Mouse (Mus musculus): Measurements from ENCODE around the gene Ankrd13d.
"Not testable (repeated sequence)": the region's sequence is repeated elsewhere in the genome, so short reads cannot be mapped to it uniquely, and the experiment has no call there.

The Ankrd13d gene

GRCm38 (mm10) chr19:4264171-4264780, 18.7 kb downstream of the Ankrd13d start:
- in situ Hi-C loops (cut with MboI, MseI) = no loop called here

DNA sequence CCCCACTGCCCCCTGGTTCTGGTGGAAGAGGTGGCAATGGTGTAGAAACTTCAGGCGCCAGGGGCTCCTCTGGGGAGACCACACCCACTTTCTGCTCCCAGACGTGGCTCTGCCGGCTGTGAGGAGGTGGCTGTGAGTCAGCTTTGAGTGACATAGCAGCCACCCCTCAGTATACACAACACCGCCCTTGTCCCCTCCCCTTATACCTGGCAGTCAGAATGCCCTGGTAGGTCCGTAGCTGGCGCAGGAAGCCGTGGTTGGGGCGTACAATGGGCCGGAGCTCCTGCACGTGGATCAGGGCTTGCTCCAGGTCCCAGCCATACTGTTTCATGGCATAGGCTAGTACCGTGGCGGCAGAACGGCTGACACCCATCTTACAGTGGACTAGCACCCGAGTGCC, 19.2 kb downstream of the Ankrd13d start:
- in situ Hi-C loops (cut with MboI, MseI) = no loop called here

DNA sequence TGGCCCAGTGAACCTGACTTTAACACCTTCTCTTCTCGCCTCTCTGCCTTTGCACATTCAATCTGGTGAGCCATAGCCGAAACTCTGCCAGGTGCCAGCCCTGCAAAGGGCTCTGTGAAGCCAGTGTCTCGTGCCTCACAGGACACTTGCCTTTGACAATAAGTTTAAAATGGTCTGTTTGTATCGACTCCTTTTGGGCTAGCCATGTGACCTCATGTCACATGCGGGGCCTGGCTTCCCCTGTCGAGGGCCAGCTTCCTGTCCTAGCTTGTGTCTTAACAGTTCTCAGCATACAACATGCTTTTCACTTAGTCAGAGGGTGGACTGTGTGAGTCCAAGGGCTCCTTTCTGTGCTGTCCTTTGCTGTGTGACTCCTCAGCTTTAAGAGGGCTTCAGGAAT, 20.2 kb downstream of the Ankrd13d start:
- in situ Hi-C loops (cut with MboI, MseI) = no loop called here

- in situ Hi-C loops (cut with MboI, MseI) = no loop called here
Measured at GRCm38 (mm10) chr19:4261038-4261698, 21.8 kb downstream of the Ankrd13d start.

DNA sequence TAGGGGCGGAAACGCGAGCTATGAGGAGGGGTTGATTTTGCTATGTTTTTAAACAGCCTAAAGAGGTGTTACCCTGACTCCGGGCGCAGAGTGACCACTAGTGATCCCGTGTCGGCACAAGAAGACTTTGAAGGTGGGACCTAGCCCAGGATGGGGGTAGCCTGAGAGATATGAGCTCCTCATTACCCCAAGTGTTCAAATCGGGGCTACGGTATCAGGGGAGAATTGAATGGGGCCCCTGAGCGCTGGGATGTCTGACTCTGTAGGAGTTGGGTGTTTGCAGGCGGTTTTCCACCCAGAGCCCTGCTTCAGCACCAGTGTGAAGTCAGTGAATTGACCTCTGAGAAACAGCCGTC, 25.1 kb downstream of the Ankrd13d start:
- in situ Hi-C loops (cut with MboI, MseI) = loop anchor here (5.0 kb wide), 1 partner anchor 54 kb away; no protein-coding TSS in a partner anchor

DNA sequence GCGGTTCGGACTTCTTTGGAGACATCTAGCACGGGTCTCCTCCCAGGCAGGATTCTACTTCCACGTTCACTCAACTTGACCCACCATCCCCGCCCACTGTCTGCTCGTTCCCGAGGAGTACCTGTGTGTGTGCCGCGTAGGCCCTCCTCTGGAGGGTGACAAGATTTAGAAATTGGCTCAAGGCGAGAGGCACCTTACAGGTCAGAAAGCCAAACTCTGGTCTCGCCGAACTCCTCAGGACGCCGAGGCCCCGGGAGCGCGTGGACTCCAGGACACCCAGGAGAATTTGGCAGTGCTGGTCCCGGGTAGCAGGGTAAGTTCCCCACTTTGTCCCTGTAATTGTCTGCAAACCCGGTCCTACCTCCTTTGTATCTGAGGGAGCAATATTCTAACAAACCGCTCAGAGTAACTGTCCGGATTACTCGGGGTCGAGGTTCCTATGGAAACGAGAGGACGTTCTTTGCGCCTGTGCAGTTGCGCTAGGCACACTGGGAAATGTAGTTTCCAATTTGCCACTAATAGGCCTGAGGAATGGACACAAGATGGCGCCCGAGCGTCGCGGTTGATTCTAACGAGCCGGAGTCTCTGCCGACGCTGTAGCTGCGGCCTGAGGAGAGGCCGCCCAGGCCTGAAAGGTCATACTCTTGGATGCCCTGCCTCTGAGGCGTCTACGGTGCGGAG, 25.6 kb downstream of the Ankrd13d start:
- in situ Hi-C loops (cut with MboI, MseI) = loop anchor here (5.0 kb wide), 1 partner anchor 55 kb away; no protein-coding TSS in a partner anchor

- in situ Hi-C loops (cut with MboI, MseI) = loop anchor here (5.0 kb wide), 1 partner anchor 57 kb away; no protein-coding TSS in a partner anchor
Measured at GRCm38 (mm10) chr19:4255583-4256162, 27.3 kb downstream of the Ankrd13d start.

- in situ Hi-C loops (cut with MboI, MseI) = no loop called here
Measured at GRCm38 (mm10) chr19:4254230-4254629, 28.7 kb downstream of the Ankrd13d start.

DNA sequence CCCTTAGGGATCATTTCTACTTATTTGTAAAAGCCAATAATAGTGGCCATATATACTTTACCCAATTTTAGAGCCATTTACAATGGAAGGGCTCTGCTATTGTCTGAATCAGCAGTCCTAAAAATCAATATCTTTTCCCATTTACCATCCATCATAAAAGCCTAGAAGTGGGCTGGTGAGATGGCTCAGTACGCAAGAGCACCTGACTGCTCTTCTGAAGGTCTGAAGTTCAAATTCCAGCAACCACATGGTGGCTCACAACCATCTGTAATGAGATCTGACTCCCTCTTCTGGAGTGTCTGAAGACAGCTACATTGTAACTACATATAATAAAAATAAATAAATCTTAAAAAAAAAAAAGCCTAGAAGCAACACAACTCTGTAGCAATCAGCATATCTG, 34.3 kb downstream of the Ankrd13d start:
- in situ Hi-C loops (cut with MboI, MseI) = not testable (repeated sequence)

DNA sequence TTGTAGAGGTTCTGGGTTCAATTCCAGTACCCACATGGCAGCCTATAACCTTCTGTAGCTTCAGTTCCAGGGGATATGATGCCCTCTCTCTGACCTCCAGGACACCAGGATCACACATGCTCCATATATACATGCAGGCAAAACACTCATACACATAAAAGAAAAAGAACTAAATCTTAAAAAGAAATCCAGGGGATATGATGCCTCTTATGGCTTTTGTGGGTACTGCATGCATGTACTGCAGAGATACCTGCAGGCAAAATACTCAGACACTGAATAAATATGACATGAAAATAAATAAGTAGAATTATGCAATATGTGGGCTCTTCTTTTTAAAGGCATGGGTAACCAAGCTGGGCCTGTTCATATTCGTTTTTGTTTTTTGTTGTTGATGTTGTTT, 35.9 kb downstream of the Ankrd13d start:
- in situ Hi-C loops (cut with MboI, MseI) = no loop called here

- in situ Hi-C loops (cut with MboI, MseI) = loop anchor here (5.0 kb wide), 1 partner anchor 37 kb away; no protein-coding TSS in a partner anchor
Measured at GRCm38 (mm10) chr19:4244775-4245174, 38.2 kb downstream of the Ankrd13d start.

- in situ Hi-C loops (cut with MboI, MseI) = loop anchor here (5.0 kb wide), 1 partner anchor 35 kb away; no protein-coding TSS in a partner anchor
Measured at GRCm38 (mm10) chr19:4242416-4242815, 40.5 kb downstream of the Ankrd13d start.

- in situ Hi-C loops (cut with MboI, MseI) = loop anchor here (5.0 kb wide), 1 partner anchor 33 kb away; no protein-coding TSS in a partner anchor
Measured at GRCm38 (mm10) chr19:4240247-4240668, 42.7 kb downstream of the Ankrd13d start.

GRCm38 (mm10) chr19:4234548-4234947, 48.4 kb downstream of the Ankrd13d start:
- in situ Hi-C loops (cut with MboI, MseI) = no loop called here

GRCm38 (mm10) chr19:4232651-4233050, 50.3 kb downstream of the Ankrd13d start:
- in situ Hi-C loops (cut with MboI, MseI) = no loop called here

DNA sequence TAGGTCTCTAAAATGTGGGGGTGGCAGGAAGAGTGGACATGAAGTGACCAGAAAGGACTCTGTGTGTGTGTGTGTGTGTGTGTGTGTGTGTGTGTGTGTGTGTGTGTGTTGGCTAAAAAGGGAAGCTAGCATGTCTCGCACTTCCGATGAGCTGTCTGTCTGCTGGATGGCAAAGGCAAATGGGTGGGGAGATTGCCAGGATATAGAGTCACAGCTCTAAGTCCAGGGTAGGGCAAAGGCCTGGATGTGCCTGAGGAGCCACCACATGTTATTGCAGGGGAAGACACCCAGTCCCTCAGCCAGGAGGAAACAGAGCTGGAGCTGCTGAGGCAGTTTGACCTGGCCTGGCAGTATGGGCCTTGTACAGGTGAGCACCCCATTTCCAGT, 50.8 kb downstream of the Ankrd13d start:
- in situ Hi-C loops (cut with MboI, MseI) = no loop called here

DNA sequence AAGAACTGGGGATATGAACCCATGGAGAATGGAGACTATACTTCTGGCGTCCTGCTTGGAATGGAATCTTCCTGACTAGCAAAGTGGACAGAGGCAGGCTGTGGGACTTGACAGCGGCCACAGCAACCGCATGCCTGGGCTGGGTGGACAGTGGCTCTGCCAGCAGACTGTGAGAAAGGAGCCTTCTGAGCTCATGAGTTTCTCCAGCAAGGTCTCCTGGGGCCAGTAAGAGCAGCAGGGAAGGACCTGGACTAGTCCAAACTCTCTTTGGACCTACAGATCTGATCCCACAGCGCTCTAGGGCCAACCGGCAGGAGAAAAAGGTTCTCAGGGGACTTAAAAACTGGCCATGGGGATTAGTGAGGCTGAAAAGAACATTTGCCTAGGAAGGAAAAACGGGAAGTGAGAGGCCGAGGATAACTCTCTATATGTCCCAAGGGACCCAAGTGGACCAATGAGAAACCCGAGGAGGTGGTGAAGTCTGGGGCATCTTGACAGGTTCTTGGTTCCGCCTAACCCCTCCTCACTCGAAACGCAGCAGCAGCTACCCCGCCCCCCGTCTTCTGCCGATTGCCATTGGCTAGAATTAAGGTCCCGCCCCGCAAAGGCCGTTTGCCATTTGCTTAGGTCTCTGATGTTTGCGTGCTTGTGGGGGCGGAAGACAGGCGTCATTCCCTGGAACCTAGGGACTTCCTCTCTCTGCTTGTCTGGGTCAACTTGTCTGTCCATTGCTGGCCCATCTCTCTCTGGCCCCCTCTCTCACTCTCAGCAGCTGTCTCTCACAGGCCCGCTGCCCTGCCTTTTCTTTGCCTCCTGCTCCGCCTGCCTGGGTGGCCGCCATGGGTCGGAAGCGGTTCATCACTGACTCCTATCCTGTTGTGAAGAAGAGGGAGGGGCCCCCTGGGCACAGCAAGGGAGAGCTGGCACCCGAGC, 51.4 kb downstream of the Ankrd13d start, which contains the start of gene Pold4:
Gene Pold4 (plus strand): TSS at position 647 of the 933 bp plus-strand sequence.
- in situ Hi-C loops (cut with MboI, MseI) = no loop called here

DNA sequence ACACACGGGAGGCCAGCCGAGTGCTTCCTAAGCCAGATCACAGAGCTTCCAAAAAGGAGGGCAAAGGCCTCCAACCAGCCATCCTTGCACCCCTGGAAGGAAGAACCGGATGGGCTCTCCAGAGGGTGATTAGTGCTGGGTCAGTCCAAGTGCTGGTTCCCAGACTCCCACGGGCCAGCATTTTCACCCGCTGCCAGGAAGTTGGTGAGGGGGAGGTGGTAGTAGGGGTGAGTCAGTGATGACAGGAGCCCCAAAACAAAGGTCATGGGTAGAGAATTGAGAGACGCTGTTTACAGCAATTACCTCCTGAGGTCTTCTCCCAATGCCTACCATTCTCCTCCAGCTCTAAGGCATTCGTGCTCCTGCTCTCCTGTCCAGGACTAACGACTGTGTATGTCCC, 52.5 kb downstream of the Ankrd13d start:
- in situ Hi-C loops (cut with MboI, MseI) = no loop called here

DNA sequence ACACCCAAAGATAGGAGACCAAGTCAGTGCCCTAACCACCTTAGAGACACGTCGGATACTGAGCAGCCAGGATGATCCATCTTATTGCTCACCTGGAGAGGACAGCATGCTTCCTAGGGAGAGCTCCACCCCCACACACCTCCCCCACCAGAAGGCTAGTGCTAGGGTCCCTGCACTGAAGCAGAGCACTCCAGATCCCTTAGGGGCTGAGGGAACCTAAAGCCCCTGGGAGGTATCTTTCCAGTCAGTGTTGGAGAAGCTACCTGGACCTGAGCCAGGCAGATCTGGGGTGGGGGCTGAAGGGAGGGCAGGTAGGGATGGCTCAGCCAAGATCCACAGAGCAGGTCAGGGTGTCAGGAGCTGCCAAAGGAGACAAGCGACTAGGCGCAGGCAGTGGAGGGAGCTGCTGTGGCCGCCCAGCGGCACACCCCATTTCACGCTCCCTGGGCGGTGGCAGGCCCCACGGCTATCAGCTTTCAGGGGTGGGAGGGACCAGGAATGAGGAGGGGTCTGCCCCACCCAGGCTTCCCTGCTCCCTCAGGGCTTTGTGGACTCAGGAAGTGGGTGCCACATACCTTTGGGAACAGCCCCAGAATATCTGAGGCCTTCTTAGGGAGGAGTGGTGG, 53.4 kb downstream of the Ankrd13d start:
- in situ Hi-C loops (cut with MboI, MseI) = no loop called here

GRCm38 (mm10) chr19:4228891-4229290, 54.0 kb downstream of the Ankrd13d start:
- in situ Hi-C loops (cut with MboI, MseI) = no loop called here

Data from T-helper 1 cell (primary cell).